Mouse (Mus musculus) neural tube, embryonic 10.5 days (tissue): ENCODE data around the gene Rchy1.

Experiments
- DNase-seq: peaks from one replicate; pipeline ENCODE4 v3.0.0-alpha.2; 2017; ENCODE audit warnings: low spot score; ENCODE audit errors: extremely low spot score

Rchy1 gene

GRCm38 (mm10) chr5:91962639-91963440, at the start of gene Rchy1:
TSS of gene Rchy1 (minus strand) at chr5:91963068.
- peak; percentile 96 for DNase-seq

- DNase-seq: no peak
Measured at GRCm38 (mm10) chr5:92011756-92012155, 48.9 kb upstream of the Rchy1 start.

GRCm38 (mm10) chr5:92009827-92010226, 47.0 kb upstream of the Rchy1 start:
- no peak for DNase-seq

GRCm38 (mm10) chr5:92003011-92003410, 40.1 kb upstream of the Rchy1 start:
- peak; percentile 17 for DNase-seq

GRCm38 (mm10) chr5:92000770-92001169, 37.9 kb upstream of the Rchy1 start:
- DNase-seq: no peak

- no peak for DNase-seq
Measured at GRCm38 (mm10) chr5:91994546-91994945, 31.7 kb upstream of the Rchy1 start.

- no peak for DNase-seq
Measured at GRCm38 (mm10) chr5:91993061-91993460, 30.2 kb upstream of the Rchy1 start.

- DNase-seq: no peak
Measured at GRCm38 (mm10) chr5:91991191-91991937, 28.5 kb upstream of the Rchy1 start.

- DNase-seq: no peak
Measured at GRCm38 (mm10) chr5:91989261-91989660, 26.4 kb upstream of the Rchy1 start.

GRCm38 (mm10) chr5:91987799-91988198, 24.9 kb upstream of the Rchy1 start:
- DNase-seq: no peak

GRCm38 (mm10) chr5:91987236-91987635, 24.4 kb upstream of the Rchy1 start, which contains the start of gene Odaph:
TSS of gene Odaph (plus strand) at chr5:91987475.
- DNase-seq: no peak

- no peak for DNase-seq
Measured at GRCm38 (mm10) chr5:91985721-91986120, 22.9 kb upstream of the Rchy1 start.

- DNase-seq: no peak
Measured at GRCm38 (mm10) chr5:91983490-91983889, 20.6 kb upstream of the Rchy1 start.

GRCm38 (mm10) chr5:91981176-91981840, 18.4 kb upstream of the Rchy1 start:
- no peak for DNase-seq

GRCm38 (mm10) chr5:91977397-91977770, 14.5 kb upstream of the Rchy1 start:
- no peak for DNase-seq

- DNase-seq: no peak
Measured at GRCm38 (mm10) chr5:91976566-91977396, 13.9 kb upstream of the Rchy1 start.

- no peak for DNase-seq
Measured at GRCm38 (mm10) chr5:91975758-91976157, 12.9 kb upstream of the Rchy1 start.

GRCm38 (mm10) chr5:91974002-91974401, 11.1 kb upstream of the Rchy1 start:
- no peak for DNase-seq

- no peak for DNase-seq
Measured at GRCm38 (mm10) chr5:91972046-91972445, 9.2 kb upstream of the Rchy1 start.

- DNase-seq: no peak
Measured at GRCm38 (mm10) chr5:91962259-91962638, 619 bp downstream of the Rchy1 start.

- DNase-seq: no peak
Measured at GRCm38 (mm10) chr5:91961370-91961769, 1.5 kb downstream of the Rchy1 start.
